Mouse (Mus musculus) G1E (cell line): ENCODE results near the gene Acat3.

Experiments
- CTCF ChIP-seq: IDR thresholded peaks from 2 replicates; pipeline ENCODE4 v1.5.1; 2012; ENCODE audit warnings: low read depth, low read length, inconsistent platforms, mixed read lengths
- GATA1 ChIP-seq: IDR thresholded peaks from 2 replicates; pipeline ENCODE4 v1.6.1; 2012; ENCODE audit warnings: borderline replicate concordance, low read length, inconsistent platforms, mixed read lengths
- GATA2 ChIP-seq: IDR thresholded peaks from 2 replicates; pipeline ENCODE4 v1.6.1; 2012; ENCODE audit warnings: low read depth, low read length, inconsistent platforms, borderline replicate concordance
- POLR2AphosphoS5 ChIP-seq: IDR thresholded peaks from 2 replicates; pipeline ENCODE4 v1.6.1; 2012; ENCODE audit warnings: low read depth, low read length, inconsistent platforms; ENCODE audit not compliant: insufficient replicate concordance
- TAL1 ChIP-seq: conservative IDR thresholded peaks from 2 replicates; pipeline ENCODE4 v1.6.1; 2012; ENCODE audit warnings: low read depth, low read length, inconsistent platforms, mixed read lengths

GRCm38 (mm10) chr17:12910391-12910790 is 30.0 kb downstream of the Acat3 start:
- TF ChIP-seq TAL1, result no peak
- TF ChIP-seq CTCF, result no peak
- no peak for TF ChIP-seq GATA1
- TF ChIP-seq POLR2AphosphoS5, result no peak
- no peak for TF ChIP-seq GATA2
